Mouse (Mus musculus): ENCODE data around the gene Tesk2.

DNA sequence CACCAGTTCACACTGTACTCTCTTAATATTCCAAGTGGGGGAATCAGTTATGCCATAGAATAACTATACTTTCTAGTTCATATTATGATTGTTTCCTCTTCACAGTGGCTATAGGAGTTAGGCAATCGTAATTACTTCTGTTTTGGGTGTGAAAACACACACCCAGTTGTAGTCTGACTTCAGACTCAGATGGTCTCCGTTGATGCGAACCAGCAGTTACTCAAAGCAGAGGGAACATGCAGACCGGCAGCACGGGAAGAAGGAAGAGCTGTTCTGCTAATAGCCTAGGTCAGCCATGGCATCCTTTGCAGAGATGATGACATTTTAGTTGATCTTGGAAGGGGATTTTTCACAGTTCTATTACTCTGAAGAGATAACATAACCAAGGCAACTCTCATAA lies 47.8 kb downstream of the Tesk2 start:
- TF ChIP-seq GATA1 (IDR thresholded peaks at IDR 0.05; ENCODE audit: borderline replicate concordance, low read length) (no peak), FLI1 (IDR thresholded peaks at IDR 0.05; ENCODE audit: low read length) (no peak)
